Comparison of ENCODE assay signal across 14 mouse cellular contexts in the genomic region with DNA sequence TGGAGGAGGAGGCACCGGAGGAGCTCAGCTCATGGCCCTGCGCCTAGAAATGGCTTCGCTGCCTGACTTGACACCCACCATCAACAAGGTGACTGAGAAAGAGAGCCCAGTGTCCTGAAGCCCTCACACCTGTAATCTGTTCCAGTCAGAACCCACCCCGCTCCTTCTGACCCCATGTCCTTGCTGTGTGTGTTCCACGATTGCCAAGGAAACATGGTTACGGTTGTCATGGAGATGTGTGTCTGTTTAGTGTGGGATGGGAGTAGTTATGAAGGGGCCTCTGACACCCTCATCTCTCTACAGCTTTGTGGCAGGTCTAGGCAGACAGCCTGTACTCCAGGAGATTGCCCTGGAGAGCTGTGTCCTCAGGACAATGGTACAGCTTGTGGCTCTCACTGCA. TPM values are rescaled to one million over a fixed set of nuclear protein-coding genes. Genes with fewer than 3 reads are reported as not detected.
DNase-seq lines count a peak whose midpoint lies in the region; ATAC-seq and TF ChIP-seq lines count a peak whose summit lies in the region.
"Had no signal": no experiment of that assay in that cellular context is flagged by ENCODE, and none has a peak within 500 bp of the region (broad histone marks: within the 10 kb centered on the region; RNA-seq: fewer than 3 reads in every experiment).

No protein-coding gene starts in this region.

- no peak overlapping the region for H3K4me2 ChIP-seq in heart, embryonic 13.5 days
- H3K4me2 ChIP-seq in heart, embryonic 12.5 days = no peak overlapping the region
- no peak overlapping the region for H3K4me2 ChIP-seq in stomach, embryonic 14.5 days (replicated peaks; ENCODE audit: low read depth, low read length)
- H3K4me2 ChIP-seq in stomach, postnatal 0 days (replicated peaks; ENCODE audit: low read depth) = no peak overlapping the region
- no peak overlapping the region for H3K4me2 ChIP-seq in stomach, embryonic 16.5 days (ENCODE audit: low read depth, low read length)
- H3K4me2 ChIP-seq: hindbrain, embryonic 12.5 days; kidney, embryonic 15.5 days; limb, embryonic 15.5 days had no signal

- WGBS in heart, embryonic 13.5 days = 71% methylated on average over 6 of the region's 6 CpGs
- WGBS in heart, embryonic 12.5 days = 65% methylated on average over 6 of the region's 6 CpGs
- 62% methylated on average over 6 of the region's 6 CpGs for WGBS in stomach, embryonic 14.5 days
- WGBS in stomach, postnatal 0 days = 63% methylated on average over 6 of the region's 6 CpGs
- WGBS in stomach, embryonic 16.5 days = 71% methylated on average over 6 of the region's 6 CpGs

- no peak overlapping the region for H3K9ac ChIP-seq in heart, embryonic 13.5 days
- H3K9ac ChIP-seq in heart, embryonic 12.5 days = no peak overlapping the region
- H3K9ac ChIP-seq in stomach, embryonic 14.5 days (replicated peaks; ENCODE audit: low read depth, low read length) = no peak overlapping the region
- no peak overlapping the region for H3K9ac ChIP-seq in stomach, postnatal 0 days (ENCODE audit: low read length)
- no peak overlapping the region for H3K9ac ChIP-seq in stomach, embryonic 16.5 days (ENCODE audit: low read length)
- H3K9ac ChIP-seq: hindbrain, embryonic 12.5 days; kidney, embryonic 15.5 days; limb, embryonic 15.5 days had no signal

- peak overlapping the region; percentile 6 for H3K27ac ChIP-seq in heart, embryonic 13.5 days (replicated peaks)
- H3K27ac ChIP-seq in heart, embryonic 12.5 days (ENCODE audit: poor library complexity, severe bottlenecking) = no peak overlapping the region
- no peak overlapping the region for H3K27ac ChIP-seq in stomach, embryonic 14.5 days (ENCODE audit: low read length)
- no peak overlapping the region for H3K27ac ChIP-seq in stomach, postnatal 0 days (replicated peaks)
- H3K27ac ChIP-seq in stomach, embryonic 16.5 days (ENCODE audit: low read length) = no peak overlapping the region
- H3K27ac ChIP-seq: hindbrain, embryonic 12.5 days; kidney, embryonic 15.5 days; limb, embryonic 15.5 days had no signal

- intact Hi-C loops in heart, postnatal 25 days (cut with DNase I) = no loop called here
- intact Hi-C loops in left cerebral cortex, postnatal 25 days (cut with DNase I) = loop anchor here (5.0 kb wide), 1 partner anchor 108 kb away; no protein-coding TSS in a partner anchor

- no peak overlapping the region for H3K4me3 ChIP-seq in heart, embryonic 13.5 days
- no peak overlapping the region for H3K4me3 ChIP-seq in heart, embryonic 12.5 days
- no peak overlapping the region for H3K4me3 ChIP-seq in stomach, embryonic 14.5 days (ENCODE audit: low read depth, low read length)
- no peak overlapping the region for H3K4me3 ChIP-seq in stomach, postnatal 0 days (ENCODE audit: low read depth, low read length)
- no peak overlapping the region for H3K4me3 ChIP-seq in stomach, embryonic 16.5 days (replicated peaks; ENCODE audit: low read length)
- H3K4me3 ChIP-seq: hindbrain, embryonic 12.5 days; kidney, embryonic 15.5 days; limb, embryonic 15.5 days had no signal

- peaks cover 85% of the 10 kb centered on the region for H3K4me1 ChIP-seq in heart, embryonic 13.5 days
- H3K4me1 ChIP-seq in heart, embryonic 12.5 days (replicated peaks) = peaks cover 75% of the 10 kb centered on the region
- H3K4me1 ChIP-seq in stomach, embryonic 14.5 days (ENCODE audit: control insufficient read depth, insufficient read depth, low read length) = no peaks in the 10 kb centered on the region
- no peaks in the 10 kb centered on the region for H3K4me1 ChIP-seq in stomach, postnatal 0 days (replicated peaks; ENCODE audit: control insufficient read depth, insufficient read depth)
- H3K4me1 ChIP-seq in stomach, embryonic 16.5 days (ENCODE audit: control insufficient read depth, insufficient read depth, low read length) = no peaks in the 10 kb centered on the region

- H3K27me3 ChIP-seq in heart, embryonic 13.5 days (replicated peaks) = no peaks in the 10 kb centered on the region; the same call in 1 of the 2 replicates
- peaks cover 3% of the 10 kb centered on the region; the same call in 1 of the 2 replicates for H3K27me3 ChIP-seq in heart, embryonic 12.5 days (replicated peaks)
- H3K27me3 ChIP-seq in stomach, embryonic 14.5 days (ENCODE audit: control insufficient read depth, insufficient read depth, low read length) = no peaks in the 10 kb centered on the region
- no peaks in the 10 kb centered on the region for H3K27me3 ChIP-seq in stomach, postnatal 0 days (ENCODE audit: control insufficient read depth, insufficient read depth, low read length)
- H3K27me3 ChIP-seq in stomach, embryonic 16.5 days (ENCODE audit: control insufficient read depth, insufficient read depth, low read length) = no peaks in the 10 kb centered on the region
- H3K27me3 ChIP-seq: hindbrain, embryonic 12.5 days; kidney, embryonic 15.5 days; limb, embryonic 15.5 days had no signal

- ATAC-seq in heart, embryonic 13.5 days (ENCODE audit: extremely low read depth, insufficient number of reproducible peaks, low FRiP score, low TSS enrichment) = no peak
- no peak for ATAC-seq in heart, embryonic 12.5 days (ENCODE audit: insufficient number of reproducible peaks, low FRiP score)
- ATAC-seq in stomach, embryonic 14.5 days (ENCODE audit: insufficient number of reproducible peaks, insufficient read depth, low FRiP score, low read depth) = 0 out of 2 replicates have a peak, but pooled peaks have one; percentile 29
- no peak for ATAC-seq in stomach, postnatal 0 days (ENCODE audit: low FRiP score, low TSS enrichment)
- peak; percentile 12; the same call in 1 of the 2 replicates for ATAC-seq in stomach, embryonic 16.5 days (ENCODE audit: insufficient read depth, low FRiP score)

- no peaks in the 10 kb centered on the region for H3K36me3 ChIP-seq in heart, embryonic 13.5 days
- no peaks in the 10 kb centered on the region for H3K36me3 ChIP-seq in heart, embryonic 12.5 days
- H3K36me3 ChIP-seq in stomach, embryonic 14.5 days (ENCODE audit: control insufficient read depth, insufficient read depth, low read length) = no peaks in the 10 kb centered on the region
- no peaks in the 10 kb centered on the region; the same call in 1 of the 2 replicates for H3K36me3 ChIP-seq in stomach, postnatal 0 days (ENCODE audit: control insufficient read depth, insufficient read depth, low read length)
- no peaks in the 10 kb centered on the region for H3K36me3 ChIP-seq in stomach, embryonic 16.5 days (ENCODE audit: control insufficient read depth, insufficient read depth, low read length)
- H3K36me3 ChIP-seq: hindbrain, embryonic 12.5 days; kidney, embryonic 15.5 days; limb, embryonic 15.5 days had no signal

- no peak for TF ChIP-seq CTCF in stomach, postnatal 0 days (IDR thresholded peaks at IDR 0.05; ENCODE audit: low read depth)

- H3K9me3 ChIP-seq in heart, embryonic 13.5 days = no peaks in the 10 kb centered on the region
- no peaks in the 10 kb centered on the region for H3K9me3 ChIP-seq in heart, embryonic 12.5 days (replicated peaks)
- no peaks in the 10 kb centered on the region for H3K9me3 ChIP-seq in stomach, embryonic 14.5 days (ENCODE audit: control insufficient read depth, low read depth, low read length)
- no peaks in the 10 kb centered on the region for H3K9me3 ChIP-seq in stomach, postnatal 0 days (ENCODE audit: control insufficient read depth, low read length)
- no peaks in the 10 kb centered on the region for H3K9me3 ChIP-seq in stomach, embryonic 16.5 days (replicated peaks; ENCODE audit: control insufficient read depth, low read length)
- H3K9me3 ChIP-seq: hindbrain, embryonic 12.5 days; kidney, embryonic 15.5 days; limb, embryonic 15.5 days had no signal

- no peak for DNase-seq in stomach, postnatal 0 days (ENCODE audit: low spot score)
- peak; percentile 20 for DNase-seq in heart, postnatal 25 days (ENCODE audit: low spot score)
- DNase-seq in left cerebral cortex, postnatal 25 days (ENCODE audit: low spot score in 2 of 2) = no peak
- DNase-seq: adrenal gland, postnatal 25 days; cerebellum, adult 18-20 months; spleen, adult 18-20 months; thymus, adult 2 months had no signal

- TF ChIP-seq EP300 in stomach, postnatal 0 days (optimal IDR thresholded peaks at IDR 0.05) = no peak

RNA-seq across cellular contexts. Expression of gene Camk1g, which starts 35.6 kb away (rescaled TPM):
- 7.5 and 8.3 TPM in 2 replicates for polyA plus RNA-seq in heart, embryonic 13.5 days (2015; fragmentation: Nextera tagmentation; extraction: Ambion mirVana)
- 6.9 and 7.1 TPM in 2 replicates for polyA plus RNA-seq in heart, embryonic 12.5 days (2016; fragmentation: Nextera tagmentation; extraction: Ambion mirVana)
- 7.6 and 10.5 TPM in 2 replicates for polyA plus RNA-seq in stomach, embryonic 14.5 days (2014; fragmentation: Nextera tagmentation; extraction: Ambion mirVana)
- polyA plus RNA-seq in stomach, postnatal 0 days (2015; fragmentation: Nextera tagmentation; extraction: Ambion mirVana) = 1.5 and 1.6 TPM in 2 replicates
- under 1 TPM; 0.39 to 0.62 TPM for total RNA-seq in heart, postnatal 25 days (2021)
- polyA plus RNA-seq in stomach, embryonic 16.5 days (2015; fragmentation: Nextera tagmentation; extraction: Ambion mirVana) = 7.9 and 8.4 TPM in 2 replicates
- 10 to 100 TPM; 36.9 to 51.0 TPM for total RNA-seq in left cerebral cortex, postnatal 25 days (2021)

Comparison
In these comparisons a context has a peak if more than half of its experiments do, and no peak if none do; other contexts are left out.
1. ATAC-seq: peak in stomach, embryonic 14.5 days (single experiment) and stomach, embryonic 16.5 days (single experiment); none in heart, embryonic 13.5 days (single experiment), heart, embryonic 12.5 days (single experiment) and stomach, postnatal 0 days (single experiment).